Mouse (Mus musculus) liver, embryonic 12.5 days (tissue): ENCODE results near the gene Serpinb1b. TPM values are rescaled to one million over a fixed set of nuclear protein-coding genes. Genes with fewer than 3 reads are reported as not detected.

Source experiments
- ATAC-seq: fragments of 200-750 bp; cut with Nextera tagmentation; 2 replicates; pipeline ENCODE4 v1.8.0; 2017; ENCODE audit warnings: moderate number of reproducible peaks, mild to moderate bottlenecking, moderate library complexity
- H3K27ac ChIP-seq: fragments of 300-500 bp; sonication (generic); 2 replicates; pipeline ENCODE4 v1.5.1; 2016; ENCODE audit warnings: mild to moderate bottlenecking
- H3K27me3 ChIP-seq: fragments of 300-500 bp; sonication (generic); replicated peaks from 2 replicates; pipeline ENCODE4 v1.6.1; 2016; ENCODE audit warnings: mild to moderate bottlenecking, moderate library complexity
- H3K36me3 ChIP-seq: fragments of 300-500 bp; sonication (generic); 2 replicates; pipeline ENCODE4 v1.6.1; 2016; ENCODE audit warnings: mild to moderate bottlenecking, moderate library complexity
- H3K4me1 ChIP-seq: fragments of 300-500 bp; sonication (generic); 2 replicates; pipeline ENCODE4 v1.6.1; 2016
- H3K4me2 ChIP-seq: fragments of 300-500 bp; sonication (generic); 2 replicates; pipeline ENCODE4 v1.6.1; 2016; ENCODE audit warnings: mild to moderate bottlenecking, moderate library complexity
- H3K4me3 ChIP-seq: fragments of 300-500 bp; sonication (generic); 2 replicates; pipeline ENCODE4 v1.5.1; 2016; ENCODE audit warnings: mild to moderate bottlenecking, moderate library complexity
- H3K9ac ChIP-seq: fragments of 300-500 bp; sonication (generic); 2 replicates; pipeline ENCODE4 v1.6.1; 2016; ENCODE audit warnings: mild to moderate bottlenecking, moderate library complexity
- H3K9me3 ChIP-seq: fragments of 300-500 bp; sonication (generic); replicated peaks from 2 replicates; pipeline ENCODE4 v1.6.1; 2016; ENCODE audit warnings: mild to moderate bottlenecking, moderate library complexity
- WGBS: fragments of 180-500 bp; shearing (Covaris S2); methylation state at CpG from one replicate; pipeline ENCODE4 v1.1.7; 2016; ENCODE audit not compliant: insufficient replicate concordance; 5-methylcytosine and 5-hydroxymethylcytosine counted together
- polyA plus RNA-seq: library from polyadenylated mRNA; unstranded; fragments of >200 nt; fragmentation: Nextera tagmentation; extraction: Ambion mirVana; gene quantifications from 2 replicates; pipeline ENCODE4 v1.2.1, GENCODE M21; 2016

Gene Serpinb1b
- polyA plus RNA-seq, 1 experiment from 2014 or later: not detected

DNA sequence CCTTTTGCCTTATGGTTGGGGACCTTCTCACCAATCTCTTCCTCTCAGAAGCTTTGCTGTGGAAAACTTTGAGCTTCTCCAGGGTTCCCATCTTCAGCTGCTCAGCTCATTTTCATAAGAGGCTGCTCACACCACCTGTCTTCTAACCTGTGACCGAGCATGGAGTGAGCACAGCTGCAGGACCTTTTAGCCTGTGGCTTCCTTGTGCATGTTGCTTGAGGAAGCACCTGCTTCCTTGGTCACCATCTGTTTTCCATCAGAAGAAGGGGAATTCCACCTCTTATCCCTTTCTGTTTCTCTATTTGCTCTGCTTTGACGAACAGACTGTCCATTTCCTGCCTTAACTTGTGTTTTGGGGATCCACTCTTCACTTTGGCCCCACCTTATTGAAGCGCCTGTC, 34.7 kb downstream of the Serpinb1b start:
- no peaks in the 10 kb centered on the region for H3K27me3 ChIP-seq
- no peaks in the 10 kb centered on the region for H3K36me3 ChIP-seq
- H3K9ac ChIP-seq: no peak overlapping the region
- H3K4me1 ChIP-seq: no peaks in the 10 kb centered on the region
- no peak overlapping the region for H3K27ac ChIP-seq
- WGBS: 34% methylated on average over 3 of the region's 3 CpGs
- H3K9me3 ChIP-seq: no peaks in the 10 kb centered on the region
- no peak overlapping the region for H3K4me3 ChIP-seq
- H3K4me2 ChIP-seq: no peak overlapping the region
- no peak for ATAC-seq

DNA sequence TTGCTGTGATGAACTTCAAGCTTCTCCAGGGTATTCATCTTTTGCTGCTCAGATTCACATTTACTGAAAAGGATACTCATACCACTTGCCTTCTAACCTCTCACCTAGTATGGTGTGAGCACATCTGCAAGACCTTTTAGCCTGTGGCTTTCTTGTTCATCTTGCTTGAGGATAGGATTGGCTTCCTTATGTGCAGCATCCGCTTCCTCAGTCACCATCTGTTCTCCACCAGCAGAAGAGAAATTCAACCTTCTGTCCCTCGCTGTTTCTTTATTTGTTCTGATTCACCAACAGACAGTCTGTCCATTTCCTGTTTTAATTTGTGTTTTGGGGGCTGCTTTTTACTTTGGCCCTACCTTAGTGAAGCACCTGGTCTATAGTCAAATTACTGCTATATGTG, 59.3 kb downstream of the Serpinb1b start:
- no peaks in the 10 kb centered on the region for H3K36me3 ChIP-seq
- no peaks in the 10 kb centered on the region for H3K4me1 ChIP-seq
- H3K9ac ChIP-seq: no peak overlapping the region
- H3K4me3 ChIP-seq: no peak overlapping the region
- 70% methylated on average over 2 of the region's 2 CpGs for WGBS
- H3K9me3 ChIP-seq: no peaks in the 10 kb centered on the region
- ATAC-seq: no peak
- H3K27me3 ChIP-seq: no peaks in the 10 kb centered on the region
- no peak overlapping the region for H3K4me2 ChIP-seq
- H3K27ac ChIP-seq: no peak overlapping the region

DNA sequence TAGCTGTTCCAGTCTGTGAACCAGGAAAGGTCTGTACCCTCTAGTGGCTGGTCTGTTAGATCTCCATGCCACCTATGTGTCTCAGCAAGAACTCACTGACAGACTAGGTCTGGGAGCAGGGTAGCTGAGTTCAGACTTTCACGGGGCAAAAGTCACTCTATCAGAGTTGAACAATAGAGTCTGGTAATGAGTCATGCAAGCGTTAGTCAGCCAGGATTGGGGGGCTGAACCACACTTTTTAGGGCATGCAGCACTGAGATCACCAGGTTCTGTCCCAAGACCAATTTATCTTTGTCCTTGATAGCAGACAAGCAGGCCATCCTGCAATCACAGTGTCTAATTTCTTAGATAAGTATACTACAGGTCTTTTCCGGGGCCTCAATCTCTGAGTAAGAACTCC, 63.1 kb downstream of the Serpinb1b start:
- WGBS: 54% methylated on average over 3 of the region's 3 CpGs
- no peaks in the 10 kb centered on the region for H3K27me3 ChIP-seq
- H3K4me1 ChIP-seq: no peaks in the 10 kb centered on the region
- H3K9me3 ChIP-seq: no peaks in the 10 kb centered on the region
- H3K27ac ChIP-seq: no peak overlapping the region
- H3K4me3 ChIP-seq: no peak overlapping the region
- no peak for ATAC-seq
- H3K4me2 ChIP-seq: no peak overlapping the region
- H3K9ac ChIP-seq: no peak overlapping the region
- H3K36me3 ChIP-seq: no peaks in the 10 kb centered on the region

Other genes starting within 250 kb of the Serpinb1b start
- gene Serpinb1a, start 227.4 kb upstream of the Serpinb1b start, polyA plus RNA-seq: 10.5 and 11.7 TPM in 2 replicates
- 0.10 TPM in 1 of 2 replicates, not detected in the other for gene Serpinb1c, start 180.4 kb upstream of the Serpinb1b start, polyA plus RNA-seq
- 4.2 and 5.2 TPM in 2 replicates for gene Serpinb6b, start 113.4 kb upstream of the Serpinb1b start, polyA plus RNA-seq
- 2.1 and 2.4 TPM in 2 replicates for gene Serpinb9, start 75.3 kb upstream of the Serpinb1b start, polyA plus RNA-seq
- gene Serpinb9b, start 51.2 kb upstream of the Serpinb1b start, polyA plus RNA-seq: not detected in 2 replicates
- gene Serpinb9c, start 81.2 kb downstream of the Serpinb1b start, polyA plus RNA-seq: not detected in 2 replicates
- gene Serpinb9d, start 114.4 kb downstream of the Serpinb1b start, polyA plus RNA-seq: not detected in 2 replicates
- not detected in 2 replicates for gene Serpinb9e, start 171.0 kb downstream of the Serpinb1b start, polyA plus RNA-seq
- not detected in 2 replicates for gene Serpinb9f, start 245.5 kb downstream of the Serpinb1b start, polyA plus RNA-seq